Comparison of ENCODE assay signal across 12 mouse cellular contexts in the genomic region with DNA sequence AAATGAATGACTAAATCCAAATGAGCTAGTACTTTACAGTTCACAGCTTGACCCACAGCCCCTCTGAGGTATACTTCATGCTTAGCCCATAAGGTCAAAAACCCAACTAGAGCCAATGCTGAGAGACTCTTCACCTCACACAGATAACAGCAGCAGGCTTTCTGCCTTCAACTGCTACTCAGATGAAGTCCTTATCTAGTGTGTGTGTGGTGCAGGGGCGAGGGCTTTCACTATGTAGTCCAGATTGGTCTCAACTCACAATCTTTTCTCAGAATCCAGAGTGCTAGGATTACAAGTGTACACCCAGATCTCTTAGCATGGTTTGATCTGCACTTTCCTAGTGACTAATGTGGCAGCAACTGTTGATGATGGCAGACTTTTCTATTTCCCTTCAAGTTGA. TPM values are rescaled to one million over a fixed set of nuclear protein-coding genes. Genes with fewer than 3 reads are reported as not detected.
"Had no signal": no experiment of that assay in that cellular context is flagged by ENCODE, and none has a peak within 500 bp of the region (broad histone marks: within the 10 kb centered on the region; RNA-seq: fewer than 3 reads in every experiment).

No protein-coding gene starts in this region.

RNA-seq across cellular contexts. Expression of a gene that starts 9.7 kb away (rescaled TPM):
- total RNA-seq: neutrophil, adult 5-6 weeks had no signal
- polyA plus RNA-seq: neural tube, embryonic 13.5 days; small intestine, adult 2 months; stomach, embryonic 14.5 days; stomach, embryonic 16.5 days had no signal

RNA-seq across cellular contexts. Expression of a gene that starts 56.1 kb away (rescaled TPM):
- total RNA-seq: neutrophil, adult 5-6 weeks had no signal
- polyA plus RNA-seq: neural tube, embryonic 12.5 days; neural tube, embryonic 13.5 days; neural tube, embryonic 14.5 days; neural tube, embryonic 15.5 days; small intestine, adult 2 months; stomach, embryonic 14.5 days; stomach, embryonic 15.5 days; stomach, embryonic 16.5 days; stomach, postnatal 0 days; thymus, adult 2 months; thymus, postnatal 0 days had no signal
